Mouse (Mus musculus) bone marrow, adult 2 months (tissue): Measurements from ENCODE around the gene Fntb.

ENCODE experiments used
- CTCF ChIP-seq: fragments of 200-500 bp; IDR thresholded peaks from 2 replicates; pipeline ENCODE4 v1.5.1; 2011; ENCODE audit warnings: low read length, control low read depth; ENCODE audit not compliant: control insufficient read depth, insufficient read depth
- POLR2A ChIP-seq: fragments of 200-500 bp; IDR thresholded peaks from 2 replicates; pipeline ENCODE4 v1.6.1; 2011; ENCODE audit warnings: low read depth, mild to moderate bottlenecking, control low read depth, low read length, borderline replicate concordance; ENCODE audit not compliant: control insufficient read depth

DNA sequence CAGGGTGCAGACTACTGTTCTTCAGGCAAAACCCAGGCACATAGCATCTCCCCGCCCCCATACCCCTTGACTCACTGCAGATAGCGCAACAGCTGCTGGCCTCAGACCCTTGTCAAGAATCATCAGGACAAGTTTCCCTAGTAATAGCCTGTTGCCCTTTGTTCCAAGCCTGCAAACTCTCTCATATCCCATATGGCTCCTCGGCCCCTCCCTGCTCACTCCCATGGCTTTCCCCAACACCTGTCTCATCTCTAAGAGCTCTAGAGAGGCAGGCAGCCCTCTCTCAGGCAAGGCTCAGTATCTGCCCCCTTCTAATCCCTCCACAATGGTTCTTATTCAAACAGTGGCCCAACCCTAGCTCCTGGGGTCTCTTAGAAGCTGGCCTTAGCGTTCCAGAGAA, 55.2 kb downstream of the Fntb start:
- no peak for TF ChIP-seq POLR2A
- TF ChIP-seq CTCF, result no peak
